Mouse (Mus musculus): Measurements from ENCODE around the gene 1810024B03Rik.

1810024B03Rik gene

GRCm38 (mm10) chr2:127189574-127189973 is 18.5 kb downstream of the 1810024B03Rik start:
- in situ Hi-C loops (cut with MboI, MseI), result no loop called here

GRCm38 (mm10) chr2:127182598-127183381 is 25.3 kb downstream of the 1810024B03Rik start:
- in situ Hi-C loops (cut with MboI, MseI), result no loop called here

- in situ Hi-C loops (cut with MboI, MseI), result loop anchor here in 1 of 2 experiments (5.0 kb wide), 1 partner anchor 36 kb away; no protein-coding TSS in a partner anchor
Measured at GRCm38 (mm10) chr2:127166261-127166660, 41.8 kb downstream of the 1810024B03Rik start.

- in situ Hi-C loops (cut with MboI, MseI), result loop anchor here in 1 of 2 experiments (5.0 kb wide), 1 partner anchor 37 kb away; no protein-coding TSS in a partner anchor
Measured at GRCm38 (mm10) chr2:127165675-127166074, 42.4 kb downstream of the 1810024B03Rik start.

GRCm38 (mm10) chr2:127145699-127146098 is 62.4 kb downstream of the 1810024B03Rik start:
- in situ Hi-C loops (cut with MboI, MseI), result no loop called here

GRCm38 (mm10) chr2:127143158-127144063 is 64.7 kb downstream of the 1810024B03Rik start, which contains the start of gene Itpripl1:
Itpripl1 (minus strand) TSS chr2:127143442.
- in situ Hi-C loops (cut with MboI, MseI), result no loop called here

GRCm38 (mm10) chr2:127142577-127143157 is 65.4 kb downstream of the 1810024B03Rik start:
- in situ Hi-C loops (cut with MboI, MseI), result no loop called here

GRCm38 (mm10) chr2:127142031-127142430 is 66.0 kb downstream of the 1810024B03Rik start:
- in situ Hi-C loops (cut with MboI, MseI), result no loop called here

GRCm38 (mm10) chr2:127140011-127140410 is 68.1 kb downstream of the 1810024B03Rik start:
- in situ Hi-C loops (cut with MboI, MseI), result no loop called here

GRCm38 (mm10) chr2:127139605-127140004 is 68.5 kb downstream of the 1810024B03Rik start:
- in situ Hi-C loops (cut with MboI, MseI), result no loop called here

GRCm38 (mm10) chr2:127139094-127139493 is 69.0 kb downstream of the 1810024B03Rik start:
- in situ Hi-C loops (cut with MboI, MseI), result no loop called here

- in situ Hi-C loops (cut with MboI, MseI), result no loop called here
Measured at GRCm38 (mm10) chr2:127138449-127138848, 69.6 kb downstream of the 1810024B03Rik start.

- in situ Hi-C loops (cut with MboI, MseI), result no loop called here
Measured at GRCm38 (mm10) chr2:127137838-127138420, 70.2 kb downstream of the 1810024B03Rik start.

GRCm38 (mm10) chr2:127136979-127137378 is 71.1 kb downstream of the 1810024B03Rik start:
- in situ Hi-C loops (cut with MboI, MseI), result no loop called here

Measured in T-helper 17 cell (primary cell).